Mouse (Mus musculus): ENCODE results near the gene Tada3.

DNA sequence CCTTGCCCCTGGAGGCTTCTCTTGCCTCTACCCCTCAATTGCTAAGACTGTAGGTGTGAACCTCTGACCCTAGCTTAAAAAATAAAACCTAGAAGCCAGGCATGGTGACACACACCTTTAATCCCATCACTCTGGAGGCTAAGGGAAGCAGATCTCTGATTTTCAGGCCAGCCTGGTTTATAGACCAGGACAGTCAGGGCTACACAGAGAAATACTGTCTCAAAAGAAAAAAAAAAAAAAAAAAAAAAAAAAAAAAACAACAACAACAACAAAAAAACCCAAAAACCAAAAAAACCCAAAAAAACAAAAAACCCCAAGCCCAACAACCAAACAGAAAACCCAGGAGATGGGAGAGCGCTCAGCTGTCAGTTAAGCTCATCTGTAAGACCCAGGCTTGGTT is 10.1 kb downstream of the Tada3 start:
- TF ChIP-seq CTCF (IDR thresholded peaks at IDR 0.05 in 2 of 3, conservative IDR thresholded peaks at IDR 0.05 in 1 of 3; ENCODE audit: control insufficient read depth in 1 of 3, insufficient read depth in 1 of 3, low read depth in 2 of 3, low read length in 3 of 3, poor library complexity in 1 of 3, severe bottlenecking in 1 of 3) (no peak), POLR2AphosphoS5 (IDR thresholded peaks at IDR 0.05; ENCODE audit: borderline replicate concordance, low read depth, low read length) (no peak), POLR2A (IDR thresholded peaks at IDR 0.05; ENCODE audit: control insufficient read depth in 1 of 2, insufficient read depth in 1 of 2, low read depth in 1 of 2, low read length in 2 of 2, poor library complexity in 1 of 2) (no peak), ZNF384 (IDR thresholded peaks at IDR 0.05; ENCODE audit: low read depth, low read length) (no peak), RCOR1 (IDR thresholded peaks at IDR 0.05; ENCODE audit: low read depth, low read length) (no peak), GATA1 (IDR thresholded peaks at IDR 0.05; ENCODE audit: low read depth, low read length) (no peak), MEF2A (IDR thresholded peaks at IDR 0.05; ENCODE audit: extremely low read depth, insufficient replicate concordance, low read depth, low read length, poor library complexity, severe bottlenecking) (no peak), EP300 (IDR thresholded peaks at IDR 0.05; ENCODE audit: low read depth in 1 of 2, low read length in 2 of 2) (no peak)
